Mouse (Mus musculus) testis, postnatal 14 days (tissue): ENCODE data around the gene Gm3250.
"Not testable (repeated sequence)": the region's sequence is repeated elsewhere in the genome, so short reads cannot be mapped to it uniquely, and the experiment has no call there.

Experiments
- DNase-seq: peaks from one replicate; pipeline ENCODE4 v3.0.0; 2021; ENCODE audit warnings: low spot score

Gene Gm3250

DNA sequence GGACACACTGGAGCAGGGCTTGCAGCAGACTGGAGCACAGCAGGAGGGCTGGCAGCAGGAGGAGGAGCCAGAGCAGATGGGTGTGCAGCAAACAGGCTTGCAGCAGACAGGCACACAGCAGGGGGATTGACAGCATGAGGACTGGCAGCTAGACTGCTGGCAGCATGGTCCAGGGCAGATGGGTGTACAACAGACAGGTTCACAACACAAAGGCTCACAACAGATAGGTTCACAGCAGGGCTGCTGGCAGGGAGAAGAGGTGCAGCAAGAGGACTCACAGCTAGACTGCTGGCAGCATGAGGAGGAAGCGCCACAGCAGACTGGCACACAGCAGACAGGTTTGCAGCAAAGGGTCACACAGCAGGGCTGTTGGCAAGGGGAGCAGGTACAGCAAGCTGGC lies 31.7 kb downstream of the Gm3250 start:
- DNase-seq: not testable (repeated sequence)

DNA sequence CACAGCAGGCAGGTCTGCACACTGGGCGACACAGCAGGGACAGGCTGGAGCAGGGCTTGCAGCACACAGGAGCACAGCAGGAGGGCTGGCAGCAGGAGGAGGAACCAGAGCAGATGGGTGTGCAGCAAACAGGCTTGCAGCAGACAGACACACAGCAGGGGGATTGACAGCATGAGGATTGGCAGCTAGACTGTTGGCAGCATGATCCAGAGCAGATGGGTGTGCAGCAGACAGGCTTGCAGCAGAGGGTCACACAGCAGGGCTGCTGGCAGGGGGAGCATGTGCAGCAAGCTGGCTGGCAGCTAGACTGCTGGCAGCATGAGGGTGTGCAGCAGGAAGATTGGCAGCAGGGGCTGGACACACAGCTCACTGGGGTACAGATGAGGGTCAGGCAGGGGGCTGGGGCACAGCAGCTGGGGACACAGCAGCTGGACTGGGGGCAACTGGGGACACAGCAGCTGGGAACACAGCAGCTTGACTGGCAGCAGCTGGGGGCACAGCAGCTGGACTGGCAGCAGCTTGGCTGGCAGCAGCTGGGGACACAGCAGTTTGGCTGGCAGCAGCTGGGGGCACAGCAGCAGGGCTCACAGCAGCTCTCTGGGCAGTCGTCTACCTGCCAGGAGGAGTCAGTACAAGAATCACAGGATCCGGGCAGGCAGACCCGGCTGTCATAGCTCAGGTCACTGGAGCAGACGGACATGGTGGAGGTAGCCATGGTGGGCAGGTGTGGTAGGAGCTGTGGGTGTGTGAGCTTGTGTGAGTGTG lies 40.2 kb downstream of the Gm3250 start, which contains the start of gene Gm18596:
TSS of gene Gm18596 (minus strand) at position 715 of the 765 bp plus-strand sequence.
- DNase-seq: not testable (repeated sequence)

DNA sequence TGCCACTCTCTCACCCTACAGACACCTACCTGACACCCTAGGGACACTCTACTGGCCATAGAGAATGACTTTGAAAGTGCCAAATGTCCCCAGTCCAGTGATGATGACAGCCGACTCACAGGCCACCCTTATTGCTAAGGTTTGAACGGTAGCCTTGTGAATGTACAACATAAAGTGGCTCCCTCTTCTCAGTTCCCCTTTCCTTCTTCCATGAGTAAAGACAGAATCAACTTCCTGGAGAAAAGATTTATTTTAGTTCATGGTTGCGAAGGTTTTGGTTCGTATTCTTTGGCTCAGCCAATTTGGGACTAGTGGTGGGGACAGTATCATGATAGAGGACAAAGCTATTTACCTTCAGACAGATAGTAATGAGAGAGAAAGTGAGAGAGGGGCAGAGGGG lies 43.4 kb downstream of the Gm3250 start:
- no peak for DNase-seq

DNA sequence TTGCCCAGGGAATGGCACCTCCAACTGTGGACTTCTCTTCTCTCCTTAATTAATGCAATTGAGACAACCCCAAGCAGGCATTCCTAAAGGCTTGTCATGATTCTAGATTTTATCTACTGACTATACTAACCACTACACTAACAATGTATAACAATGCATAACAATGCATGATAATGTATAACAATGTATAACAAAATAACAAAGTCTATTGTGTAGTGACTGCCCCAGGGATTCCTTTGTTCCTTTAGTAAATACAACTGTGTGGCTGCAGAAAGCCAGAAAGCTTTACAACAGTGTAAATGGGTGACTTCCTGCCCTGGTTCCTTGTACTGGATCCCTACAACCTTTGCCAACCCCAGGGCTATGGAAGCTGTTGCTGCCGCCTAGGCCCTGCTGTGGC lies 46.4 kb downstream of the Gm3250 start:
- no peak for DNase-seq
